Mouse (Mus musculus) olfactory bulb, adult 2 months (tissue): ENCODE data around the gene Medag.

Experiments
- CTCF ChIP-seq: fragments of 200-500 bp; IDR thresholded peaks from 2 replicates; pipeline ENCODE4 v1.5.1; 2012; ENCODE audit warnings: low read depth, mild to moderate bottlenecking, low read length, moderate library complexity; ENCODE audit not compliant: insufficient read depth
- POLR2A ChIP-seq: fragments of 200-500 bp; IDR thresholded peaks from 2 replicates; pipeline ENCODE4 v1.6.1; 2012; ENCODE audit warnings: mild to moderate bottlenecking, low read depth, low read length, moderate library complexity; ENCODE audit not compliant: insufficient read depth

DNA sequence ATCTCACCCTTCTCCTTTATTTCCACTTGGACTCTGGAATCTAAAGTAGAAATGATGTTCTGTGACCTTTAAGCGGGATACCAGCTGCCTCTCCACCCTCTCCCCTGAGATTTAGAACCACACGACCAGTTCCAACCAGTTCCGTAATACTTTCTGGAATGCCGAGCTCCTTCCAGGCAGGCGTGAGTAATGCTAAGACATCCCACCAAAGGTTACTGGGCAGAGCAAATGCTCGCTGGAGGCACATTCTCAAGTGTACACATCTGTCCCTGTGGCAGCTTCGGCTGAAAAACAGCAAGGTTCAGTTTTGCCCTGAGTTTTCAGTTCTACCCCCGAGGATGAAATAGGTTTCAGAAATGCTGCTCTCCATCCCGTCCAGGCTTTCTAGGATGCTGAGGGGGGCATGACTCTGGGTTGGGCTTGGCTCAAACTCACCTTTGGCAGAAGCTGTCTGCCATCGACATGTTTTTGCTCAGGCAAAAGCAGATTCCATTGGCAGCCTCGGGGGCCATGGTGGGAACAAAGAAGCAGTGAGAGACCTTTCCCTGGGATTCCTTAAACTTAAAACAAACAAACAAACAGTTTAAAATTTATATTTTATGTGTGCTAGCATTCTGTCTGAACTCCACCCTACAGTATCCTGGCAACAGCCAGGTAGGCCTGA lies 21.9 kb upstream of the Medag start:
- TF ChIP-seq CTCF, result no peak
- no peak for TF ChIP-seq POLR2A
